Mouse (Mus musculus): ENCODE results near the gene Styxl1.

- TF ChIP-seq CTCF (IDR thresholded peaks at IDR 0.05; ENCODE audit: low read depth) (no peak), EP300 (optimal IDR thresholded peaks at IDR 0.05) (no peak)
Measured at GRCm38 (mm10) chr5:135761881-135762280, 16.3 kb downstream of the Styxl1 start.
